Mouse (Mus musculus) retina, adult 2 months (tissue): Measurements from ENCODE around the gene Nav2.

Experiments
- DNase-seq: peaks from one replicate; pipeline ENCODE4 v3.0.0-alpha.2; 2012; ENCODE audit warnings: low read depth, low spot score

Nav2 gene

GRCm38 (mm10) chr7:48998595-48998994 is 90.1 kb downstream of the Nav2 start:
- DNase-seq: no peak

- no peak for DNase-seq
Measured at GRCm38 (mm10) chr7:49000816-49001215, 92.3 kb downstream of the Nav2 start.

DNA sequence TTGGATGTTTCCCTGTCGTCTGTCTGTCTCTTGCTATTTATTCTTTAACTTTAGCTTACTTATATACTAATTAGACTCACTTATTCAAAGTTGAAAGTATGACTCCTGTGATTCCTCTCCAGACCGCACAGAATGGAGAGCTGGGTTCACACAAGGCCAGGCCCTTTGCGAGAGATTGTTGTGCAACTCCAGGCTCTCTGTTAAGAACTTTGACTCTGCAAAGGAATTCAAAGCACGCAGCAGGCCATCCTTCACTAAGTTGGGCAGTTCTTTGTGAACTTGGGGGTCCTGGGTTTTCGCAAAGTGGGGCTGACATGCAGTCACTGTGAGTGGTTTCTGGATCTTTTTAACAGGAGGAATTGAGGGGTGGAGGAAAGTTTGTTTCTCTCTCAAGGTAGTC is 95.9 kb downstream of the Nav2 start:
- DNase-seq: no peak

DNA sequence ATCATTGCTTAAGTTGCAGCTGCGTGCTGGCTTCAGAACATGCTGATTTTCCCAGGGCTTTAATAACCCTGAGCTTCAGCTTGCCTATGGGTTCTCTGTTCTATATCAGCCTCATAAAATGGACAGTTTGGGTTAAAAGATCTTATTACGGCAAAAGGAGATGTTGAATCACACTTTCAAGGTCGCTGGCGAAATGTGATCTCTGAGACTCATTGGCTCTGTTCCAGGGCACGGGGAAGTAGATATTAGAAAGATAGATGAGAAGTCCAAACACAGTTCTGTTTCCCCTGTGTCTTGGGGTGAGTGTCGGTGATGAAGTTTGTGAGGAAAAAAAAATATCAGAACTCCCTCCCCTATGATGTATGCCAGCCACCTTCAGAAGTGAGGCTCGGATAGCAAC is 98.4 kb downstream of the Nav2 start:
- no peak for DNase-seq

- no peak for DNase-seq
Measured at GRCm38 (mm10) chr7:49010739-49011138, 102.2 kb downstream of the Nav2 start.

- no peak for DNase-seq
Measured at GRCm38 (mm10) chr7:49012027-49012426, 103.5 kb downstream of the Nav2 start.

DNA sequence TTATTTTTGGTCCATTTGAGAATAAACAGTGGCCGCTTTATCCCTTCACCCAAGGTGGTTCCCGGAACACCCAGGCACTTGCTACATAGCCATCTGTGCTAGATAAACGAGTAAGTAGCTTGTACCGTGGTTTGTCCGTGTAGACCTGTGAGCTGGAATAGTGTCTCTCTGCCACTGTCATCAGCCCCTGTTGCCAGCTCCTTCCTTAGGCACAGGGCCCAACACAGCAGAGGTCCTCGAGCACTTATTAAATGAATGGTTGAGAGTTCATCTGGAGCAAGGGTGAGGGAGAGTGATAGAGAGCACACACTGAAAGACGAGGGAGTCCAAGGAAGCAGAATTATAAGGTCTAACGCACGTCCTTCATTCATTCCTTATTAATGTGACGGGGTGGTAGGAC is 106.0 kb downstream of the Nav2 start:
- no peak for DNase-seq

DNA sequence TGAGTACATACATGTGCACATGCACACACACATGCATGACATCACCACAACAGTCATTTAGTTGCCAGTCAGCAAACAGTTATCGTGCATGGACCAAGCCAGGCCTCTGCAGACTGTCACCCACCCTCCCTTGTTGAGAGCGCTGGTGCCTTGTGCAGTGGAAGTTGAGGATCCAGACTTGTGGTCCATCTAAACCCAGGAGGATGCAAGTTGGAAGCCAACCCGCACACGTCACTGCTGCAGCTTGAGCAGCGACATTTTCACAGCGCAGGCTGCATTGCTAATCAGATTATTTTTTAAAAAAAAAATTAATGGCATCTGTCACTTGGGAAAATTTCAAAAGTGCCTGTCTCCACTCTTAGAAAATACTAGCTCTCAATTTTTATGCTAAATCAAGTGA is 106.8 kb downstream of the Nav2 start:
- no peak for DNase-seq

- DNase-seq: no peak
Measured at GRCm38 (mm10) chr7:49016088-49016487, 107.6 kb downstream of the Nav2 start.

DNA sequence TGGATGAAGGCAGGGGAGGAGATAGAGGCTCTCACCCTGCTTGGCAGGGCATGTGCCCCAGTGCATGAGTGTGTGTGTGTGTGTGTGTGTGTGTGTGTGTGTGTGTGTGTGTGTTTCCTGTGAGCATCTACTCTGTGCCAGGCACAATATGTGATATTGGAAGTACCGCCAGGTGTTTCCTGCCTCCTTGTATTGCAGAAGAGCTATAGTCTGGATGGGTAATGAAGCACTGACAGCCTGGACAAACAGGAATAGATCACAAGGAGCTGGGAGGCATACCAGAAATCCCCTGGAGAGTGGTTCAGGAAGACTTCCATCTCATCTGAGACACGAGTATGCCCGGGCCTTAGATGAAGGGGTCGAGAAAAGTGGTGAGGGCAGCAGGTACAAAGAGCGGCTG is 109.3 kb downstream of the Nav2 start:
- DNase-seq: no peak

DNA sequence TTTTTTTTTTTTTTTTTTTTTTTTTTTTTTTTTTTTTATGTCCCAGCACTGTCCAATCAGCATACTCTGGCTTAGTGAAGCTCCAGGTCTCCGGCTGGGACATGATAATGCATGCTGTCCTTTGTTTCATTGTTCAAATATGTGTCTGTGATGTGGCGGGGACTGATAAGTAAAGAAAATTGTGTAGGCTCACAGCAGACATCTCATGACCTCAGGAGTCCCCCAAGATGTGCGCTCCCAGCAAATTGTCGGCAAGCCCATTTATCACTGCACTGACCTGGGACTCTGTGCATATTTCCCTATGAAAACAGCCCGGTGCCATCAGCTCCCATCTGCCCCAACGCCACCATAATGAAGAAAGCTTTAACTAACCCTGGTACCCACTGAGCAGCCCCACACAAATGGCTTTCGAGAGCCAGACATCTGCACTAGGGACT is 110.0 kb downstream of the Nav2 start:
- DNase-seq: no peak

DNA sequence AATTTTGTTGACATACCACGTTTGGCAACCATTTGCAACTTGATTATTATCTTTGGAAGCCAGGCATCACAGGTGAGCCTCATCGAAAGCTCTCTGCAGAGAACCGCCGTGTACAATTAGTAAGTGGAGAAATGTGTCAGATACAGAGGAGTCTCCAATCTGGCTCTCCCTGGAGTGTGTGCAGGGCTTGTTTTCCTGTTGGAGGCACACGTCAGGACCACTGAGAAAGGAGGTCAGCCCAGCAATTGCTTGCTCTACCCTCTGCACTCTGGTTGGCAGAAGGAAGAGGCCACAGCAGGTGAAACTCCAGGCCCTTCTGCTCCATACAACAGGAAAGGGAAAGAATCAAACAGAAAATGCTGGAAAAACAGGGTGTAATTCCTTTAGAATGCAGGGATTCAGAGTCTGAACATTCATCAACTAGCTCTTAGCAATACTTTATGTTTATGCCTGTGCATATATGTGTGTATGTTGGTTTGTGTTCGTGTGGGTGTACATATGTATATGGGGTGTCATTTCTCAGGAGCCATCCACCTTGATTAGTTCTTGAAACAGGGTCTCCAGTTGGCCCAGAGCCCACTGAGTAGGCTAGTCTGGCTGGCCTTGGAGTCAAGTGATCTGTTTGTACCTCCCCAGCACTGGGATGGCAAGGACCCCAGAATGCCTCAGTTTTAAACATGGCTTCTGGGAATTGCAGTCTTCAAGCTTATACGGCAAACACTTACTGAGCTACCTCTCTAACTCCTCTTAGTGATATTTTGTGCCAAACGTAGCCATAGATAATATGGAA is 116.7 kb downstream of the Nav2 start:
- DNase-seq: no peak

- no peak for DNase-seq
Measured at GRCm38 (mm10) chr7:49025991-49026390, 117.5 kb downstream of the Nav2 start.

- no peak for DNase-seq
Measured at GRCm38 (mm10) chr7:49026466-49026865, 118.0 kb downstream of the Nav2 start.

- no peak for DNase-seq
Measured at GRCm38 (mm10) chr7:49029282-49030012, 120.9 kb downstream of the Nav2 start.

- no peak for DNase-seq
Measured at GRCm38 (mm10) chr7:49032216-49032615, 123.7 kb downstream of the Nav2 start.

DNA sequence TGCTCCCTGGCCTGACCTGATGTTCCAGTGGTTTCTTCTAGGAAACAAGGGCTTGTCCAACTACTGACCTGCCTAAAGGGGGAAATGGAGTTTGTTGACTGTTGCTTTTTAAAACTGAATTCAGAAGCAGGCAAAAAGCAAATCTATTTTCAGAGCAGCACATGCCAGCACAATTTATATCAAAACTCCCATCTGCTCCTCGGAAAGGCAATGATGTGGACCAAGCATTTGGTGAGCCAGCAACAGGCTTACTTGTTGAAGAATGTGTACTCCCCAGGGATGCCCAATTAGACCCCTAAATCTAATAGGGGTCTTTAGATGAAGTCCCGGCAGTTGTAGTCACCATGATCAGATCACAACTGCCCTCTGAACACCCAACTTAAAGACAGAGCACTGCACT is 125.7 kb downstream of the Nav2 start:
- no peak for DNase-seq

- DNase-seq: no peak
Measured at GRCm38 (mm10) chr7:49040163-49040562, 131.6 kb downstream of the Nav2 start.

DNA sequence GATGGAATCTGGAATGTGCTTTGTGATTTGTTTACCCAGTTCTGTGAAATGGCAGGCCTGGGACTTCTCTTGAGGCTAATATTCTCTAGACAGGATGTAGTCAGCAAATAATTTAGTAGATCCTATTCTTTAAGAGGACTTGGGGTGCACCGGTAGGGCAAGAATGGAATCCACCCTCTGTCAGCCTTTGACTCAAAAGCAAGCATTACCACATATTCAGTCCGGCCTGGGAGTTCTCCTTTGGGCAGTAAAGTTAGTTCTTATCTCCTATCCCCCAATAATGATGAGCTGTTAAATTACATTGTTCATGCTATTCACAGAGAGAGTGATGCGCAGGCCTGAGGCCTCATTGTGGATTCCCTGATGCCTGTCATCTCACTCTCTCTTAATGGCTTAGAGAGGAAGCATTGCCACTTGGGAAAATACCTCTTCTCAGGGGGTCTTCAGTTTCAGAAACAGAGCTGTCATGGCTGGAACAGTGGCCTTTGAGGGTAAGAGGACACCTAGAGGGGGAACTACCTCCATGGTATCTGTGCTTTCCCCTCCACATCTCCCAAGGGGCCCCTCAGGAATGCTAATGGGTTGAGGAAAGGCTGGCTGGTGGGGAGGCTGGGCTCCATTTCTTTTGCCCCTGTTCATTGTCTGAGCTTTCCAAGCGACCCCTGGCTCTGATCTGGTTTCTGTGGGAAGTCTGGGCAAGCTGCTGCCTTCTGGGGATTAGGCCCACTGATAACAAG is 133.0 kb downstream of the Nav2 start:
- no peak for DNase-seq

DNA sequence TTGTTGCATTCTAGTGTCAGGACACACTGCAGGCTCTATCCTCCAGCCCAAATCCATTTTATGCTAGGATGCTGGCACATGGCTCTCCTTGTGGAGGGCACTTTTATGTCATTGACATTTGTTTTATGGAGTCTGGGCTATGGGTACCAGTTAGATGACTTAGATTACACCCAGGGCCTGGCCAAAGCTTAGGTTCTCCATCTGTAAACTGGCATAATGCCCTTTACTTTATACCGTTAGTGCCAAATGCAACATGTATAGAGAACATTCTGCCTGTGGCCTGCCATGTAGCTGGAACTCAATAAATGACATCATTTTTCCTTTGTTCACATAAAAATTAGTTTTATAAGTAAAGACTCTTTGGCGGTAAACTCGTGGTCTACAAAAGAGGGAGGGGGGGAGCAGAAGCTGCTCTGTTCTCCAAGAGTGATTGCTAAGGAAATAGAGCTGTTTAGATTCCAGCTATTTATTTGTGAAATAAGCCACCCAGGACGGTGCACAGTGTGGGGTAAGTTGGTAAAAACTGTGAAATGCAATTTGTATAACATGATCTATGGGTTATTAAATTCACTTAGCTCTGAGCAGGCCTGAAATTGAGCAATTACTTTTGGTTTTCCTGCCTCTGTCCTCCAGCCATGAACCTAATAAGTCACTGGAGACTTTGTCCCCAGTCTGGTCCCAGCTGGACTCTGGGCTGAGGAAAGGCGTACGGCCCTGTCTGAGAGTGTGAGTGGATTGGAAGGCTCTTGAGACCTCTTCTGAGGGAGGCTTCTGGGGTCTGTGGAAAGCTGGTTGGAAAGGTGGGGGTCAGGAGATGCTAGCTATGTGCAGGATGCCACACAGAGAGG is 137.2 kb downstream of the Nav2 start:
- DNase-seq: no peak

DNA sequence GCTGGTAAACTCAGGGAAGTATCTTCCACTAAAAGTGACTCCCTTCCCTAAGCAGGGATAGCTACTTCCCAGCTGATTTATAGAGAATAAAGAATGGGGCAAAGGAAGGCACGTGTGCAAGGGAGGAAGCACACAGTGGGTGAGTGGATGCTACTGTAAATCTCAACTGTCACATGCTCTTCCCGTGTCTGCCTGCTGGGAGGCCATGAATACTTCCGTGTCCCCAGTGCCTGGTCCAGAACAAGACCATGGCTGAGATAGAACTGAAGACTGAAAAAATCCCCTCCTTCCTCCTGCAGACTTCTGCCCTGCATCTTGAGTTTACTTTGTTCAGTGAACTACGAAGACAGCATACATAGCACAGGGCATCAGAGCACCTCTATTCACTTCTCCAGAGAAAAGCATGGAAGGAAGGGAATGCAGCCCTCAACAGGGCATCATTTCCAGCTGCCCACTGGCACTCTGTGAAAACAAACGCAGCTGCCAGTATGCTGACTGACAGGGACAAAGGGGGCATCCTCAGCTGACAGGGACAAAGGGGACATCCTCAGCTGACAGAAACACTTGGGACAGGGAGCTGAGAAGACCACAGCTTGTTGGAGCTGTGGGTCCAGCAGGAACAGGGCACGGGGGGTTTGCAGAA is 138.0 kb downstream of the Nav2 start:
- no peak for DNase-seq
